Mouse (Mus musculus) yolk sac, embryonic 10.5 days (tissue): ENCODE measurements at regions not wholly inside any gene's neighbourhood (a gene's known extent, or its start where the extent isn't known, plus 50 kb on each side); places are given as distances from the start of the nearest gene placed in this dataset.

Source experiments
- DNase-seq: peaks from one replicate; pipeline ENCODE4 v3.0.0-alpha.2; 2017; ENCODE audit warnings: low spot score

GRCm38 (mm10) chr2:115441100-115441499 is 140.4 kb upstream of the BC052040 start:
- no peak for DNase-seq

- DNase-seq: peak; percentile 6
Measured at GRCm38 (mm10) chr2:115449783-115450483, 131.6 kb upstream of the BC052040 start.

- DNase-seq: no peak
Measured at GRCm38 (mm10) chr2:115455593-115455992, 125.9 kb upstream of the BC052040 start.

GRCm38 (mm10) chr2:115456372-115457022 is 125.0 kb upstream of the BC052040 start:
- DNase-seq: no peak

GRCm38 (mm10) chr2:115460028-115460881 is 121.3 kb upstream of the BC052040 start:
- DNase-seq: no peak

- no peak for DNase-seq
Measured at GRCm38 (mm10) chr2:115460882-115461151, 120.7 kb upstream of the BC052040 start.

GRCm38 (mm10) chr2:115466170-115466569 is 115.3 kb upstream of the BC052040 start:
- no peak for DNase-seq

- DNase-seq: no peak
Measured at GRCm38 (mm10) chr2:115467107-115467745, 114.3 kb upstream of the BC052040 start.

GRCm38 (mm10) chr2:115467936-115468335 is 113.6 kb upstream of the BC052040 start:
- no peak for DNase-seq

GRCm38 (mm10) chr2:115468471-115468909 is 113.0 kb upstream of the BC052040 start:
- DNase-seq: no peak

- no peak for DNase-seq
Measured at GRCm38 (mm10) chr2:115469165-115469821, 112.2 kb upstream of the BC052040 start.

GRCm38 (mm10) chr2:115472393-115472792 is 109.1 kb upstream of the BC052040 start:
- no peak for DNase-seq

GRCm38 (mm10) chr2:115483418-115484288 is 97.9 kb upstream of the BC052040 start:
- peak; percentile 12 for DNase-seq

GRCm38 (mm10) chr2:115488465-115488864 is 93.1 kb upstream of the BC052040 start:
- DNase-seq: no peak

- no peak for DNase-seq
Measured at GRCm38 (mm10) chr2:115493020-115493419, 88.5 kb upstream of the BC052040 start.

GRCm38 (mm10) chr2:115499904-115500303 is 81.6 kb upstream of the BC052040 start:
- no peak for DNase-seq

- DNase-seq: no peak
Measured at GRCm38 (mm10) chr2:115509527-115509926, 72.0 kb upstream of the BC052040 start.

GRCm38 (mm10) chr2:115511146-115511545 is 70.4 kb upstream of the BC052040 start:
- no peak for DNase-seq

- DNase-seq: no peak
Measured at GRCm38 (mm10) chr2:115511612-115512525, 69.6 kb upstream of the BC052040 start.

- no peak for DNase-seq
Measured at GRCm38 (mm10) chr2:115512891-115513290, 68.6 kb upstream of the BC052040 start.
